Mouse (Mus musculus): ENCODE results near the gene Syngr2.
A peak's percentile ranks its signal among the peaks of the same experiment; 100 is the strongest.

The Syngr2 gene

DNA sequence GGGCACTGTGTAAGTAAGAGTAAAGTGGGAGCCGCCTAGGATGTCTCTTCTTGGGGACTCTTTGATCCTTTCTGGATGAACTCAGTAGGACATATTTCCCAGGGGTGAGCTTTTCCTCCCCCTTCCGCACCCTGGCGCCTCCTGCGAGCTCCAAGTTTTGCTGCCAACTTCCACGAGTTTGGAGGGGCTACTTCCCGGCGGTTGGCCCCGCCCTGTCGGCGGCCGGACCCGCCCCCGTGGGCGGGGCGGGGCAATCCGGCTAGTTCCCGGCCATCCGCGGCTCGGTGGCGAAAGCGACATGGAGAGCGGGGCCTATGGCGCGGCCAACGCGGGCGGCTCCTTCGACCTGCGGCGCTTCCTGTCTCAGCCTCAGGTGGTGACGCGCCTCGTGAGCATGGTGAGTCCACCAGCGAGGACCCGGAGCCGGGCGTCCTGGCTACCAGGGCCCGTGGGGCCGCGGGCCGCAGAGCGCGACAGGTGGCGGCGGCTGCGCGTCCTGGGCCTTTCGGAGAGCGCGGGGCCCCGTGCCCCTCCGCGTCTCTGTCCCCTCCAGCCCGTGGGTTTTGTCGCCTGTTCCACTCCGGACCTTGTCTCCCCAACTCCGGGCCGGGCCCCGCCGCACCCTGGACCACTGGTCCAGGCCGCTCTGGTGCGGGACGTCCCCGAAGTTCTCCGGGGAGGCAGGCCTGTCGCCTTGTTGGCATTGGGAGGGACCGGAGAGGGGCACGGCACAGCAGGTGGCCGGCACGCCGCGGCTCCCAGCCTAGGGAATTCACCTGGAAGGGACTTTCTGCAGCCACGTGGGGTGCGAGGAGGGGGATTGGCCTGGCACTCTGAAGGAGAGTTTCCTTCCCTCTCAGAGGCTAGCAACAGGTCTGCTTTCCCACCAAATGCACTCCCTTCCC lies at the start of gene Syngr2, which contains the start of gene Gm20708:
Syngr2 (plus strand) TSS at position 262 of the 905 bp plus-strand sequence.
Gm20708 (plus strand) TSS at position 262 of the 905 bp plus-strand sequence.
- DNase-seq (ENCODE audit: low read depth, low spot score) = no peak

- DNase-seq (ENCODE audit: low read depth, low spot score) = no peak
Observed at GRCm38 (mm10) chr11:117760374-117761119, 48.9 kb upstream of the Syngr2 start.

GRCm38 (mm10) chr11:117761801-117762200 lies 47.7 kb upstream of the Syngr2 start:
- DNase-seq (ENCODE audit: low read depth, low spot score) = no peak

DNA sequence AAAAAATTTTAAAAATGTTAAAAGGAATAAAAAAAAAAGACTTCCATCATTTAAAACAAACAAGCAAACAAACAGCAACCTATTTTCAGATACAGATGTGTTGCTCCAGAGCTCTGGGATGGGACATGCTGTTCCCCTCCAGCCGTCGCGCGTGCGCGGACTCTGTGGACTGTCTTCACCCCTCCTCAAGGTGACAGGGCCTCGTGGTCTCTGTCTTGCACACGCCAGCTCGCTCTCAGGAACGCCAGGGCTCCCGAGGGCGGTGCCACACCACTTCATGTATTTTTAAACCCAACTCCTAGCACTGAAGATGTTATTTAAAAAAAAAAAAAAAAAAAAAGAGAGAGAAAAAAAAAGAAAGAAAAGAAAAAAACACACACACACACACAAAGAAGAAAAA lies 47.2 kb upstream of the Syngr2 start:
- no peak for DNase-seq (ENCODE audit: low read depth, low spot score)

GRCm38 (mm10) chr11:117764319-117764718 lies 45.1 kb upstream of the Syngr2 start:
- no peak for DNase-seq (ENCODE audit: low read depth, low spot score)

GRCm38 (mm10) chr11:117765361-117765760 lies 44.1 kb upstream of the Syngr2 start:
- DNase-seq (ENCODE audit: low read depth, low spot score) = no peak

- no peak for DNase-seq (ENCODE audit: low read depth, low spot score)
Observed at GRCm38 (mm10) chr11:117766275-117766674, 43.2 kb upstream of the Syngr2 start.

DNA sequence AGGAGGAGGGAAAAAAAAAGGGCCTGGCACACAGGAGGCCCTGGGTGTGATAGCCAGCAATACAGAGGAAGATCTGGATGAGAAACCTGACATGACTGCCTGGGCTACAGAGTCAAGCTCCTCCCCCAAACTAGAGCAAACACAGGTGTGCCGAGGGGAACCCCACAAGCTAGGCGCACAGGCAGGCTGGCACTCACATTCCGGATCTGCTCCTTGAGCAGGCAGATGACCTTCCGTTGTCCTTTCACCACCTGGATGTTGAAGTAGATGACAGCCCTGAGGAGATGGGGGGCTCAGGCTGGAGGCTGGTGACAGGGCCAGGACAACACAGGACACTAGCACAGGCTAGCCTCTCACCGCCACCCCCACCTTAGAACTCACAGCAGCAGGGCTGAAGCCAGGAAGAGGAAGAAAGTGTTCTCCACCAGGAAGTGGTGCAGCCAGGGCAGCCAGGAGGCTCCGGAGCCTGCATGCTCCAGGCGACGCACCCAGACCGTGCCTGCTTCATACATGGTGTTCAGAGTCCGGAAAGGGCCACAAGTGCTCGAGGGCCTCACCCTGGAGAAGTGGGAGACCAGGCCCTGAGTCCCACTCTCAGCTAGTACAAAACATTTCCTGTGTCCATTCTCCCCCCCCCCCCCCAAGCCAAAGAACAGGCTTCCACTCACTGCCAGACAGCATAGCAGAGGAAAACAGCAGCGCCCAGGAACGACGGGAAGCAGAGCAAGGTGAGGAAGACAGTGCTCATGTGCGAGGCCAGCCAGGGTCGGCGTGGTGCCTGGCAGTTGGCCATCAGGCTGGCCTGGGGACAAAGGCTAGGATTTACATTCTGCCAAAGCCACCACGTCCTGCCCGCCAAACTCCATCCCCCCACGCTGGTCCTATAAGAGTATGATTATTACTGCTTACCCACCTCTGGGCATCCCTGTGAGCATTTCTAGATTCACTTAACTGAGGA lies 40.5 kb upstream of the Syngr2 start:
- DNase-seq (ENCODE audit: low read depth, low spot score) = no peak

DNA sequence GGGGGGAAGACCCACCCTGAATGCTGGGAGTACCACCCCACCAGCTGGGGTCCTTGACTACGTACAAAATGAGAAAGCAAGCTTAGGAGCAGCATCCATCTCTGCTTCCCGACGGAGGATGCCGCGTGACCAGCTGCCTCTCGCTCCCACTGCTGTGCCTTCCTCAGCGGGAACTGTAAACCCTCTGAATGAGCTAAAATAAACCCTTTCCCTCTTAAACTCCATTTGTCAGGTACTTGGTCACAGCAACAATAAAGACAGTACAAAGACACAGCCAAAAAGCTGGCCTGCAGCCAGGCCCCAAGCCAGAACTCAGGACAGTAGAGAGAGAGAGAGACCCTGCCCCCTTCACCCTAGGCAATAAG lies 39.8 kb upstream of the Syngr2 start:
- DNase-seq (ENCODE audit: low read depth, low spot score) = no peak

- DNase-seq (ENCODE audit: low read depth, low spot score) = no peak
Observed at GRCm38 (mm10) chr11:117770407-117770806, 39.1 kb upstream of the Syngr2 start.

GRCm38 (mm10) chr11:117772352-117772751 lies 37.1 kb upstream of the Syngr2 start:
- DNase-seq (ENCODE audit: low read depth, low spot score) = no peak

GRCm38 (mm10) chr11:117774925-117775324 lies 34.5 kb upstream of the Syngr2 start:
- no peak for DNase-seq (ENCODE audit: low read depth, low spot score)

GRCm38 (mm10) chr11:117775540-117775939 lies 33.9 kb upstream of the Syngr2 start:
- DNase-seq (ENCODE audit: low read depth, low spot score) = no peak

DNA sequence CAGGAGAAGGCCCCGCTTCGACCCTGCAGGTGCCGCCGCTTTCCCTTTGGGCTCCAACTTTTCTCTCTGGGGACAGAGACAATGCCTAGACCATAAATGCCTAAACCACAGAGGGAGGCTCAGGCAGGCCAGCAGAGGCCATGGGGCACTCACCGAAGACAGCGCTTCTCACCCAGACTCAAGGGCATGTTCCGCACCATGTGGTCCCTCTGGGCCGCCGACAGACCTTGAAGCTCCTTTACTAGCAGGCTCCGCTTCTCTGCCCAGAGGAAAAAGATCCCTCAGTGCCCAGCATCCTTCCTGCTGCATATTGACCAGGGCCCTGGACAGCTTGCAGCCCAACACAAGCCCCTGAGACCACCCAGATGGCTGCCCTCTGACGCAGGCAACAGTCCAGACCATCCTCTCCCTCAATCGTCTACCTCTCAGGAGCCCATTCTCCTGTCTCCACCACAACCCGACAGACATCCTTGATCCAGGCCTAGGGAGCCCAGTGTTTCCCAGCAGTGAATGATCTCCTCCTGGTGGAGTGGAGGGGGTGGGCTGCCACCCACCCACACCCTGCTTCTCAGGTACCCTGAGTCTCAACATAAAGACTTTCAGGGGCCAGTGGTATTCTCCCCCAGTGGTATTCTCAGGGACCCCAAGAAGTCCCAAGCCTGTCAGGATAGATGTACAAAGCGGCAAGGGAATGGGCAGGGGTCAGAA lies 33.2 kb upstream of the Syngr2 start:
- no peak for DNase-seq (ENCODE audit: low read depth, low spot score)

- no peak for DNase-seq (ENCODE audit: low read depth, low spot score)
Observed at GRCm38 (mm10) chr11:117777111-117777510, 32.4 kb upstream of the Syngr2 start.

GRCm38 (mm10) chr11:117778031-117778430 lies 31.4 kb upstream of the Syngr2 start:
- no peak for DNase-seq (ENCODE audit: low read depth, low spot score)

- DNase-seq (ENCODE audit: low read depth, low spot score) = no peak
Observed at GRCm38 (mm10) chr11:117778851-117779433, 30.5 kb upstream of the Syngr2 start.

GRCm38 (mm10) chr11:117779434-117780198 lies 29.9 kb upstream of the Syngr2 start:
- DNase-seq (ENCODE audit: low read depth, low spot score) = no peak

GRCm38 (mm10) chr11:117780199-117780515 lies 29.3 kb upstream of the Syngr2 start:
- no peak for DNase-seq (ENCODE audit: low read depth, low spot score)

- DNase-seq (ENCODE audit: low read depth, low spot score) = peak; percentile 86
Observed at GRCm38 (mm10) chr11:117780582-117781111, 28.8 kb upstream of the Syngr2 start.

All from WW6 (cell line).